Mouse (Mus musculus): ENCODE measurements around the gene Gm45623. TPM values are rescaled to one million over a fixed set of nuclear protein-coding genes. Genes with fewer than 3 reads are reported as not detected.

Gene Gm45623
- total RNA-seq, 2 experiments from 2014 or later = not detected

GRCm38 (mm10) chr13:56703871-56704321 is 49.7 kb downstream of the Gm45623 start:
- ATAC-seq (replicated peaks; ENCODE audit: low FRiP score, low TSS enrichment, poor library complexity, severe bottlenecking) = peak; percentile 76

DNA sequence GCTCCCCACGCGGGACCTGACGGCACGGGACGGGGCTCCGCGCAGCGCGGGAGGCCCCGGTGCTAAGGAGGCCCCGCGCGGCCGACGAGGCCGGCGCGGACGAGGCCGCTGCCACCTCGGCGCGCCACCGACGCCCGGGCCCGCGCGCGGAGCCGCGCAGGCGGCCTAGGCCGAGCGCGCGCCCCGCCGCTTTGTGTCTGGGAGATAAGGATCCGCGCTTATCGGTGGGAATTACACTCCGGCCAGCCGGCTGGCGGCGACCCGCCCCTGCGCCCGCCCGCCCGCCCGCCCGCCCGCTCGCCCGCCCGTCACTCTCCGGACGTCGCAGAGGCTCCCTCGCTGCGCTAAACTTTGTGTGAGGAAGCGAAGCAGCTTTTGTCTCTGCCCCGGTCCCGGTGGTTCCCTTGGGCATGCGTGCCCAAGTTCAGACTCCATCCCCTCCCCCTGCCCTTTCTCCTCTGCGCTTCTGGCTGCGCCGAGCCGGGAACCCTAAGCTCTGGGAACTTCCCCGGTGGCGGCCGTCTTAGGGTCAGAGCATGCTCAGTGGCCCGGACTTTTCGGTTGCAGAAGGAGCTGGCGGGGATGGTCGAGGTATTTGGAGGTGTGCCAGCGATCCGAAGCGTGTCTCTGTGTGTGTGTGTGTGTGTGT is 50.3 kb downstream of the Gm45623 start:
- ATAC-seq (replicated peaks; ENCODE audit: low FRiP score, low TSS enrichment, poor library complexity, severe bottlenecking) = peak; percentile 78

DNA sequence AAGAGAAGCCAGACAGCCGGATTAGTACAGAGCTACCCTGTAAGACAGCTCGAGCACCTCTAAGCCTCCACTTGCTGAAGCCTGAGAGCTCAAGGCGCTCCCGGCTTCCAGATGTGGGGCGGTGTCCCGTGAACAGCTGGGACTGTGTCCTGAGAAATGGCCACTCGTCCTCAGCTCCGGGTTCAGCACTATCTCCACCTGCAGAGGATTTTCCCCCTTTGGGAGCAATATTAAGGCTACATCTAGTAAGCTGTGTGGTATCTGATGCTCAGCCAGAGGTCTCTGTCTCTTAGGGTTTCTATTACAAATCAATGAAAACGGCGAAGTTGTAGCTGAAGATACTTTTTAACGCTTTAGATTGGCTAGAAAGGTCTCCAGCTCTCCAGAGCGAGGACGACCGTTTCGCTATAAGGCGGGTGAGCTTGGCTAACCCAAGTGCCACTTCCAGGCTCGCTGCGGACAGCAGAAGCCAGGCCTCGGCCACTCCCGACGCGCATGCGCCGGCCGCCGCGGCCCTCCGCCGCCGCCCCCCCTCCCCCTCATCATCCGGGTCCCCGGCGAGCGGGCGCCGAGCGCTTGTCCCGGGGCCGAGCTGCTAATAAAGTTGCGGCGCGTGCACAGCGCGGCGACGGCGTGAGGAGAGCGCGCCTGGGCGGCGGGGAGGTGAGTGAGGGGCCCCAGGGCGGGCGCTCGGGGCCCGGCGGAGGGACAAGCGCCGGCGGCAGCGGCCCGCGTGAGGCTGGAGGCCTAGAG is 51.0 kb downstream of the Gm45623 start, which contains the start of gene Smad5:
Smad5 (plus strand) TSS at position 542 of the 753 bp plus-strand sequence.
- peak; percentile 43 for ATAC-seq (replicated peaks; ENCODE audit: low FRiP score, low TSS enrichment, poor library complexity, severe bottlenecking)

Other genes with a start within 250 kb of the Gm45623 start
- gene Fbxl21, start 231.4 kb downstream of the Gm45623 start, total RNA-seq (2014; fragmentation: Nextera tagmentation) = not detected in 2 replicates
- not detected in 2 replicates for gene Fbxl21, start 231.4 kb downstream of the Gm45623 start, total RNA-seq (2017)
- gene Lect2, start 205.3 kb downstream of the Gm45623 start, total RNA-seq (2014; fragmentation: Nextera tagmentation) = not detected in 2 replicates
- gene Lect2, start 205.3 kb downstream of the Gm45623 start, total RNA-seq (2017) = not detected in 2 replicates
- gene Tgfbi, start 144.3 kb downstream of the Gm45623 start, total RNA-seq (2014; fragmentation: Nextera tagmentation) = 0.28 TPM in 1 of 2 replicates, not detected in the other
- 0.72 and 1.5 TPM in 2 replicates for gene Tgfbi, start 144.3 kb downstream of the Gm45623 start, total RNA-seq (2017)
- gene Smad5, start 50.8 kb downstream of the Gm45623 start, total RNA-seq (2014; fragmentation: Nextera tagmentation) = 27.7 and 28.8 TPM in 2 replicates
- 22.7 and 23.9 TPM in 2 replicates for gene Smad5, start 50.8 kb downstream of the Gm45623 start, total RNA-seq (2017)
- gene Trpc7, start 142.2 kb upstream of the Gm45623 start, total RNA-seq (2014; fragmentation: Nextera tagmentation) = not detected in 2 replicates
- gene Trpc7, start 142.2 kb upstream of the Gm45623 start, total RNA-seq (2017) = not detected in 2 replicates

Data from megakaryocyte-erythroid progenitor cell, adult 5-6 weeks (primary cell).